Mouse (Mus musculus) forebrain, embryonic 12.5 days (tissue): Measurements from ENCODE around the gene Pparg. TPM values are rescaled to one million over a fixed set of nuclear protein-coding genes. Genes with fewer than 3 reads are reported as not detected.

Experiments
- ATAC-seq: fragments of 200-750 bp; cut with Nextera tagmentation; 2 replicates; pipeline ENCODE4 v1.8.0; 2017; ENCODE audit warnings: moderate TSS enrichment; ENCODE audit not compliant: low FRiP score
- H3K27ac ChIP-seq: fragments of 300-500 bp; sonication (generic); 2 replicates; pipeline ENCODE4 v1.5.1; 2016; ENCODE audit warnings: mild to moderate bottlenecking
- H3K27me3 ChIP-seq: fragments of 300-500 bp; sonication (generic); 2 replicates; pipeline ENCODE4 v1.6.1; 2016; ENCODE audit warnings: mild to moderate bottlenecking
- H3K36me3 ChIP-seq: fragments of 300-500 bp; sonication (generic); replicated peaks from 2 replicates; pipeline ENCODE4 v1.6.1; 2016; ENCODE audit warnings: mild to moderate bottlenecking
- H3K4me1 ChIP-seq: fragments of 300-500 bp; sonication (generic); 2 replicates; pipeline ENCODE4 v1.6.1; 2016
- H3K4me2 ChIP-seq: fragments of 300-500 bp; sonication (generic); 2 replicates; pipeline ENCODE4 v1.6.1; 2016; ENCODE audit warnings: mild to moderate bottlenecking, moderate library complexity
- H3K4me3 ChIP-seq: fragments of 300-500 bp; sonication (generic); replicated peaks from 2 replicates; pipeline ENCODE4 v1.5.1; 2016; ENCODE audit warnings: mild to moderate bottlenecking
- H3K9ac ChIP-seq: fragments of 300-500 bp; sonication (generic); 2 replicates; pipeline ENCODE4 v1.6.1; 2016; ENCODE audit warnings: mild to moderate bottlenecking
- H3K9me3 ChIP-seq: fragments of 300-500 bp; sonication (generic); 2 replicates; pipeline ENCODE4 v1.6.1; 2016
- WGBS: fragments of 180-500 bp; shearing (Covaris S2); methylation state at CpG from one replicate; pipeline ENCODE4 v1.1.7; 2016; 5-methylcytosine and 5-hydroxymethylcytosine counted together
- polyA plus RNA-seq: library from polyadenylated mRNA; unstranded; fragments of >200 nt; fragmentation: Nextera tagmentation; extraction: Ambion mirVana; gene quantifications from 2 replicates; pipeline ENCODE4 v1.2.1, GENCODE M21; 2016

Pparg gene
- polyA plus RNA-seq, 1 experiment from 2014 or later: not detected

DNA sequence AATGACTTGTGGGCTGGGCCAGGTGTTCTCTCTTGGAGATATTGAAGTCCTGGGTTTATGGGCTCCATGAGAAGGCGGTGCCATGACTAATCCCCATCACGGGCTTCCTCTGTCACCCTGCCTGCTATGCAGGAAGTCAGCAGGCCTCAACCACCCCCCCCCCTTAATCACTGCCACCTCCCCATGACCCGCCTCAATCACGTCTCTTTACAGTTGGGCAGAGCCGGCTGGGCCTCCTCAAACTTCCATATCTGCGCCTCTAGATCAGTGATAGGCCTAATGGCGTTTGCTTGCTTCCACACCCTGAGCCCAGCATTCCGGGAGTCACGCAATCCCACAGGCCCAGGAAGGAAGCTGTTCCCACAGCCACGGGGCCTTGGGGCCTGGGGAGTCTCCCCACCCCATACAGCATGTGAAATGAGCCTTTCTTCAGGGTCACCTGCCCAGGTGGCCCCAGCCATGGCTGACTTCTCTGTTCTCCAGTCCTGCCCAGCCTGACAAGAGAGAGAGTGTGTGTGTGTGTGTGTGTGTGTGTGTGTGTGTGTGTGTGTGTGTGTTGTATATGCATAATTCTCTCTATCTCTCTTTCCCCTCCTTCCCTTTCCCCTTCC, 142.9 kb downstream of the Pparg start:
- Histone ChIP-seq H3K9me3 (no peaks in the 10 kb centered on the region), H3K4me1 (no peaks in the 10 kb centered on the region), H3K27me3 (no peaks in the 10 kb centered on the region), H3K27ac (no peak overlapping the region), H3K4me2 (no peak overlapping the region), H3K36me3 (no peaks in the 10 kb centered on the region), H3K4me3 (no peak overlapping the region), H3K9ac (no peak overlapping the region)
- no peak for ATAC-seq
- WGBS: 84% methylated on average over 10 of the region's 10 CpGs

DNA sequence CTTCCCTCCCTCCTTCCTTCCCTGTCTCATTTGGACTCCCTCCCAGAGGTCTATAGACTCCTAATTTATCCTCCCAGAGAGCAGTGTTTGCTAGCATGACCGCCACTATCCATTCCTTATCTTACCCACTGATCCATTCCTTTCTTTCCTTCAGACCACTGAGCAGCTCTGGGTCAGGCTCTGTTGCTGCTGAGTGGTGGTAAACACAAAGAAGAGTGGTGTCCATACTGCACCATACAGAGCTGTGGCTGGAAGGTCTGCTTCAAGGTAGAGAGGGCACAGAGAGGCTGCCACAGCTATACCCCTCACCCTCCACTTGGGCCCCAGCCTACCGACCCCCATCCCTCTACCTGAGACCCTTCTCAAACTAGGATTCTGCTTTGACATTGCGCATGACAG, 143.4 kb downstream of the Pparg start:
- H3K9ac ChIP-seq: no peak overlapping the region
- no peak overlapping the region for H3K4me2 ChIP-seq
- 79% methylated on average over 3 of the region's 3 CpGs for WGBS
- no peaks in the 10 kb centered on the region for H3K9me3 ChIP-seq
- no peak overlapping the region for H3K27ac ChIP-seq
- no peak overlapping the region for H3K4me3 ChIP-seq
- H3K36me3 ChIP-seq: no peaks in the 10 kb centered on the region
- H3K27me3 ChIP-seq: no peaks in the 10 kb centered on the region
- ATAC-seq: no peak
- no peaks in the 10 kb centered on the region for H3K4me1 ChIP-seq

DNA sequence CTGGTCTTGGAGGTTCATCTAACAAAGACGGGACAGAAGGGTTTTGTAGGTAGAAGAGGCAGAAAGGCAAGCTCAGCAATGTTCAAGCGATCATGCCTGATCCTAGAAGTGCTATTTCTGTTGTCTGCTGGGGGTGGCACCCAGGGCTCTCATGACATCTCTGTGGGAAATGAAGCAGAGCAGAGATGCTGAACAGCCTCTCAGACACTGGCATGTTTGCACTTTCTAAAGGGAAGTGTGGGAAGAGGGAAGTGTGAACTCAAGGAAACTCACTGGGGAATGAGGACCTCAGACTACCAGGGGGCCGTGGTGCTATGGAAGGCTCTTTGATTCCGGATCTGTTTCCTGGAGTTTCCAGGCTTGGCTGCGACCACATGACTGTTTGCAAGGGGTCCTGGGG, 144.2 kb downstream of the Pparg start:
- no peaks in the 10 kb centered on the region for H3K36me3 ChIP-seq
- no peak for ATAC-seq
- H3K4me2 ChIP-seq: no peak overlapping the region
- no peak overlapping the region for H3K27ac ChIP-seq
- H3K9ac ChIP-seq: no peak overlapping the region
- H3K9me3 ChIP-seq: no peaks in the 10 kb centered on the region
- H3K4me1 ChIP-seq: no peaks in the 10 kb centered on the region
- H3K27me3 ChIP-seq: no peaks in the 10 kb centered on the region
- no peak overlapping the region for H3K4me3 ChIP-seq
- 92% methylated on average over 5 of the region's 5 CpGs for WGBS

DNA sequence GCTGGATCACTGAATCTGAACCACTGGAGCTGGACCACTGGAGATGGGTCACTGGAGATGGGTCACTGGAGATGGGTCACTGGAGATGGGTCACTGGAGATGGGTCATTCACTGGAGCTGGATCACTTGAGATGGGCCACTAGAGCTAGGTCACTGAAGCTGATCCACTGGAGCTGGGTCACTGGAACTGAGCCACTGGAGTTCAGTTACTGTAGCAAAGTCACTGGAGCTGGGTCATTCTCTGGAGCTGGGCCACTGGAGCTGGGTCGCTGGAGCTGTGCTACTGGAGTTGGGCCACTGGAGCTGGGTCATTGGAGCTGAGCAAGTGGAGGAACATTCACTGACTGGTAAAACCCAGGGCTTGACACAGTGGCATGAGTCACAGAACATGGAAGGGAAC, 145.7 kb downstream of the Pparg start:
- Histone ChIP-seq H3K27ac (no peak overlapping the region), H3K4me3 (no peak overlapping the region), H3K9me3 (no peaks in the 10 kb centered on the region), H3K36me3 (no peaks in the 10 kb centered on the region), H3K9ac (no peak overlapping the region), H3K4me2 (no peak overlapping the region), H3K4me1 (no peaks in the 10 kb centered on the region), H3K27me3 (no peaks in the 10 kb centered on the region)
- WGBS: 81% methylated on average over 1 of the region's 1 CpGs
- ATAC-seq: no peak

DNA sequence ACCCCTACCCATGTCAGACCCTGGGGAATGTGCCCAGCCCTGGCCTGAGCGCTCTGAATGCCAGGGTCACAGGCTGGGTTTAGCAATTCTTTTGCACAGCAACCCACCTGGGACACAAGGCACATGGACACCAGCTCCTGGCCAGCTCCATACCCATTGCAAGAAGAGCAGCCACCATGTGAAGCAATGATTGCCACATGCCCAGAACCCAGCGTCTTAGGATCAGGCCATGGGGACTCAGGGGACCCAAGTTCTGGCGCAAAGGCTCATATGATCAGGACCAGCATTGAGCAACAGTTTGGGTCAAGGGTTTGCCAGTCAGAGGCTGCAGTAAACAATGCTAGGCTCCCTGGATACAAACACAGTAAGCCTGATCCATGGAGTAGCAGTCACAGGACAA, 150.7 kb downstream of the Pparg start:
- no peak overlapping the region for H3K27ac ChIP-seq

DNA sequence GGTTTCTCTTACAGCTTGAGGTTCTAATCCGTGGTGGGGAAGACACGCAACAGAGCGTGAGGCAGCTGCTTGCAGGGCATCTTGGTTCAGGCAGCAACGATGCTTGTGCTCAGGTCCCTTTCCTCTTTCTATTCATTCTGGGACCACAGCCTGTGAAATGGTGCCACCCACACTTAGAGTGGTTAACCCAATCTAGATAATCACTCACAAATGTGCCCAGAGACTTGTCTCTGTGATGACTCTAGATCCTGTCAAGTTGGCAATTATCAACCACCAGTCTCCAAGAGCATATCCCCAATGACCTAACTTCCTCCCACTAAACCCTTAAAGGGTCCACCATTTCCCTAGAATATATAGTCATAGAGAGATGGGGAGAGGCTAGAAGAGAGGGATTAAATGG, 152.5 kb downstream of the Pparg start:
- Histone ChIP-seq H3K27me3 (no peaks in the 10 kb centered on the region), H3K4me1 (no peaks in the 10 kb centered on the region), H3K27ac (no peak overlapping the region), H3K9ac (no peak overlapping the region), H3K36me3 (no peaks in the 10 kb centered on the region), H3K4me3 (no peak overlapping the region), H3K9me3 (no peaks in the 10 kb centered on the region), H3K4me2 (no peak overlapping the region)
- WGBS: 91% methylated on average over 4 of the region's 4 CpGs
- no peak for ATAC-seq

More for the DNA sequence above, 150.7 kb downstream of the Pparg start:
- no peak overlapping the region for H3K4me3 ChIP-seq
- ATAC-seq: no peak
- H3K4me1 ChIP-seq: no peaks in the 10 kb centered on the region
- no peaks in the 10 kb centered on the region for H3K36me3 ChIP-seq
- no peak overlapping the region for H3K4me2 ChIP-seq
- WGBS: 86% methylated on average over 3 of the region's 3 CpGs
- no peaks in the 10 kb centered on the region for H3K9me3 ChIP-seq
- H3K9ac ChIP-seq: no peak overlapping the region
- H3K27me3 ChIP-seq: no peaks in the 10 kb centered on the region

DNA sequence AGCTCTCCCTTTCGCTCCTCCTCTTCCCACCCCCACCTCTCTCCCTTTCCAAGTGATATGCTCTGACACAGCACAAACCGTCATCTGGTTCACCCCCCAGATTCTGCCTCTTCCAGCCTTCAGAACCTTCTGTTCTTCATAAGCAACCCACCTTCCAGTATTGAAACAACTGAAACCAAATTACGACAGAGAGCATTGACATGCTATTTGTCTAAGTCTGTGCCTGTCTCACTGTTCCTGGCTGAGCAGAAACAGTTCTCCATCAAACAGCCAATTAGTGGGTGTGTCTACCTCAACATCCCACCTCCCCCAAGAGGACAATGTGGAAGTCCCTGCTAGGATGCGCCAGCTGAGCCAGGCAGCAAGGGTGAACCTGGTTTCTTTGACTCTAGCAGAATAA, 157.2 kb downstream of the Pparg start:
- Histone ChIP-seq H3K4me2 (no peak overlapping the region), H3K27me3 (no peaks in the 10 kb centered on the region; the same call in 1 of the 2 replicates), H3K4me1 (0 out of 2 replicates have a peak, but pooled peaks cover 2% of the 10 kb centered on the region), H3K9me3 (no peaks in the 10 kb centered on the region), H3K27ac (no peak overlapping the region), H3K36me3 (no peaks in the 10 kb centered on the region), H3K9ac (no peak overlapping the region), H3K4me3 (no peak overlapping the region)
- 83% methylated on average over 4 of the region's 4 CpGs for WGBS
- no peak for ATAC-seq

DNA sequence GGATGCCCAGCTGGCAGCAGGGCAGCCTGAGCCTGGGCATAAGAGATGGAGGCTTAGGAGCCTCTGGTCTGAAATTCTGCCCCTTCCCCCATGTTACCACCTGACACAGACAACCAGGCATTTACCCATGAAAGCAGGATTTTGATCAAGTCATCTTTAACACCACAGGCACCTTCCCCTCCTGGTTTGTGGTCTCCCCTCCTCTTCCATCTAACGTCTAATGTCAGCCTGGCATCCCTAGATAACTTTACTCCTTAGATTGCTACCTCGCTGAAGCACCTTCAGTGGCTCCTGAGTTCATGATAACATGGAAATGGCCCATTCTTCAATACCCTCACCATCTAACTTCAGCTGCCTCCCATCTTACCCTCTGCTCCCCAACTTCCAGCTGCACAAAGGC, 157.6 kb downstream of the Pparg start:
- no peak overlapping the region for H3K27ac ChIP-seq
- H3K9ac ChIP-seq: no peak overlapping the region
- 0 out of 2 replicates have a peak, but pooled peaks cover 2% of the 10 kb centered on the region for H3K4me1 ChIP-seq
- WGBS: 82% methylated on average over 2 of the region's 2 CpGs
- no peak for ATAC-seq
- H3K36me3 ChIP-seq: no peaks in the 10 kb centered on the region
- no peaks in the 10 kb centered on the region; the same call in 1 of the 2 replicates for H3K27me3 ChIP-seq
- H3K4me3 ChIP-seq: no peak overlapping the region
- no peak overlapping the region for H3K4me2 ChIP-seq
- H3K9me3 ChIP-seq: no peaks in the 10 kb centered on the region

DNA sequence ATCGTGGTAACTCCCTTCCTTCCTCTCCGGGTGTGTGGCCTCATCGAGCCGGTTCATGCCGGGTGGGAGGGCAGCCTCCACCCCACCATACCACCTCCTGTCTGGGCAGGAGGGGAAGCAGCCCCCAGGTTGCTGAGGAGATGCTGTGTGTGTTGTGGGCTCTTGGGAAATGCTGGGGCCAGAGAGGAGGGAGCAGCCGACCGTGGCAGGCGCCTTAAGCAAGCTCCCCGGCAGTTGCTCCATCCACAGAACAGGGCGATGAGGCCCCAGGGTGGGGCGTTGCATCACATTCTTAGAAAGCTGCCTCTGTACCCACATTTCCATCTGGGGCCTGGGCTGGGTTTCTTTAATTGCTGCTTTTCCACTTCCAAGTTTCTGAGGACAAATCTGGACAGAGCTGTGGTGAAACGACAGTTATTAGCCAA, 158.5 kb downstream of the Pparg start:
- H3K36me3 ChIP-seq: no peaks in the 10 kb centered on the region
- no peaks in the 10 kb centered on the region for H3K9me3 ChIP-seq
- 0 out of 2 replicates have a peak, but pooled peaks cover 2% of the 10 kb centered on the region for H3K4me1 ChIP-seq
- WGBS: 76% methylated on average over 12 of the region's 12 CpGs
- H3K27ac ChIP-seq: no peak overlapping the region
- H3K9ac ChIP-seq: no peak overlapping the region
- no peak for ATAC-seq
- H3K27me3 ChIP-seq: no peaks in the 10 kb centered on the region; the same call in 1 of the 2 replicates
- no peak overlapping the region for H3K4me2 ChIP-seq
- H3K4me3 ChIP-seq: no peak overlapping the region

DNA sequence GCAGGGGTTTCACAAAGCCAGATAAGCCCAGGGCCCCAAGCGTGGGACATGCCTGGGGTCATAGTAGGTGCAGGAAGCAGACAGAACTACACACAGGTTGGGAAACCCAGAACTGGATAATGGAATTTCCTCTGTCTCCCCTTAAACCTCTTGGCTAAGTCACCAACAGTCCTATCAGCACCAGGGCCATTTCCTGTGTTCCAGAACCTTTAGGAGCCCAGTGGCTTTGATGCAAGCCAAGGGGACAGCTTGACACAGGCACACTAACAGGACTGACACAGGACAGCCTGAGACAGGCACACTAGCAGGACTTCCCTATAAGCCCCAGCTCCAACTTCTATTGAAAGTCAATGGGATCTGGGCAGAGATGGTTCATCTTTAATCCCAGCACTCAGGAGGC, 161.2 kb downstream of the Pparg start:
- H3K4me1 ChIP-seq: 0 out of 2 replicates have a peak, but pooled peaks cover 2% of the 10 kb centered on the region
- H3K9me3 ChIP-seq: no peaks in the 10 kb centered on the region
- ATAC-seq: no peak
- no peak overlapping the region for H3K27ac ChIP-seq
- no peaks in the 10 kb centered on the region for H3K36me3 ChIP-seq
- no peak overlapping the region for H3K4me2 ChIP-seq
- WGBS: 85% methylated on average over 1 of the region's 1 CpGs
- H3K27me3 ChIP-seq: no peaks in the 10 kb centered on the region; the same call in 1 of the 2 replicates
- H3K4me3 ChIP-seq: no peak overlapping the region
- no peak overlapping the region for H3K9ac ChIP-seq

DNA sequence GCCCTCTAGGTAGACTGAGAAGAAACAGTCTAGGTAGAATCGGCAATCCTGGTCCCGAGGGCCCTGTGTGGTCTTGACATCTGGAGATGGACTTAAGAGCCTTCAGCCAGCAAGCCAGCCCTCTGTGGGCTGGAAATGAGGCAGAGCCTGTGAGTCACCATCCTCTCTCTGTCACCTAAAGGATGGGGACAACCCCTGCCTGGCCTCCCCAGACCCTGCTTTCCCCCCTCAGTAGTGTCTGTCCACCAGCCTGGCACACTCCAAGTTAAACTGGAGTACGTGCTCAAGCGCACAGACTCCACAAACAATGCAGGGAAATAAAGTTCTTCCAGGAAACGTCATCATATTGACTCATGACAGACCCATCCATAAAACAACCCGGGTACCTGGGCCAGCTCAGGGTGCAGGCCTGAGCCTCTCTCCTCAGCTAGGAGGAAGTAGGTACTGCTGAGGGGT, 162.0 kb downstream of the Pparg start:
- no peaks in the 10 kb centered on the region for H3K36me3 ChIP-seq
- no peak overlapping the region for H3K4me3 ChIP-seq
- no peak overlapping the region for H3K4me2 ChIP-seq
- H3K9ac ChIP-seq: no peak overlapping the region
- WGBS: 91% methylated on average over 6 of the region's 6 CpGs
- no peak overlapping the region for H3K27ac ChIP-seq
- no peaks in the 10 kb centered on the region for H3K9me3 ChIP-seq
- no peaks in the 10 kb centered on the region; the same call in 1 of the 2 replicates for H3K27me3 ChIP-seq
- no peak for ATAC-seq
- 0 out of 2 replicates have a peak, but pooled peaks cover 2% of the 10 kb centered on the region for H3K4me1 ChIP-seq

DNA sequence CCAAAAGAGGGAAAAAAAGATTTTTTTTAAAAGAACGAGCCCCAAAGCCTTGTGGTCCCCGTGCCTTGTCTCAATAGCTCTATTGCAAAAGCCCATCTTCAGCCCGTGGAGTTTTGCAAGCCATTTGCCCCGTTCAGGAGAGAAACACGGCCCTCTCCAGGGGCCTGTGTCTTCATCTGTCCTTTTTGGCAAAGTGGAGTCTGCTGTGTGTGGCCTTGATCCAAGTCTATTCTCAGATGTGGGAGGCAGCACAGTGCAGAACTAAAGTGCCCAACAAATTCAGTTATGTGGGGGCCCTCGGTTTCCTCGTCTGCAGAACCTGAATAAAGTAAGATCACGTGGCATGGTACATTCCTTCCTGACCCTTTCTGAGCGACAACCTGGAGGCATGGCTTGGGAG, 162.4 kb downstream of the Pparg start:
- 87% methylated on average over 9 of the region's 9 CpGs for WGBS
- no peak for ATAC-seq

DNA sequence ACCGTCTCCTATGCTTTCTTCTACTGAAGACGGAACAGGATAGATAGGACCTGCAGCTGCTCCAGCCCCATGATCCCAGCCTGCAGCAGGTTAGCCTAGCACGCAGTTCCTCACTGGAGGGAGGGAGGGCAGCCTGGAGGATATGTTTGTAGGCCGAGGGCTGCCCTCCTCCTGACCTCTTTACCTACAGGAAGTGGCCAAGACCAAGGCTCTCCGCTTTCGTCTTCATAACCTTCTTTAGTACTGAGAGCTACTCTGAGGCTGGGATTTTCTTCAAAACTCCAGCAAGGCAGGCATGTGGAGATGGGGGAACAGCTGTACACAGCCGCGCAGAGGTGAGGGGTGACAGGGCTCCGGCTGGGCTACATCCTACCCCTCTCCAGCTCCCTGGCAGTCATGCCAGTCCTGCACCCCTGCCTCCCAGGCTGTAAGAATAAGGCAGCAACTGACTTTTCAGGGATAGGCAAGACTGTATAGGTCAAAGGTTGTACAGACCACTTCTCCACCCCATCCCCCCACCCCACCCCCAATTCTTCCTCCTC, 163.8 kb downstream of the Pparg start:
- no peak overlapping the region for H3K27ac ChIP-seq
- no peaks in the 10 kb centered on the region for H3K36me3 ChIP-seq
- no peaks in the 10 kb centered on the region for H3K4me1 ChIP-seq
- WGBS: 88% methylated on average over 9 of the region's 9 CpGs
- H3K4me3 ChIP-seq: no peak overlapping the region
- H3K4me2 ChIP-seq: no peak overlapping the region
- ATAC-seq: no peak
- H3K27me3 ChIP-seq: no peaks in the 10 kb centered on the region; the same call in 1 of the 2 replicates
- no peak overlapping the region for H3K9ac ChIP-seq
- H3K9me3 ChIP-seq: no peaks in the 10 kb centered on the region

More for the DNA sequence above, 162.4 kb downstream of the Pparg start:
- Histone ChIP-seq H3K36me3 (no peaks in the 10 kb centered on the region), H3K9me3 (no peaks in the 10 kb centered on the region), H3K4me2 (no peak overlapping the region), H3K4me1 (0 out of 2 replicates have a peak, but pooled peaks cover 2% of the 10 kb centered on the region), H3K27me3 (no peaks in the 10 kb centered on the region; the same call in 1 of the 2 replicates), H3K9ac (no peak overlapping the region), H3K4me3 (no peak overlapping the region), H3K27ac (no peak overlapping the region)
